Mouse (Mus musculus): ENCODE results near the gene Ablim1.

Gene Ablim1

DNA sequence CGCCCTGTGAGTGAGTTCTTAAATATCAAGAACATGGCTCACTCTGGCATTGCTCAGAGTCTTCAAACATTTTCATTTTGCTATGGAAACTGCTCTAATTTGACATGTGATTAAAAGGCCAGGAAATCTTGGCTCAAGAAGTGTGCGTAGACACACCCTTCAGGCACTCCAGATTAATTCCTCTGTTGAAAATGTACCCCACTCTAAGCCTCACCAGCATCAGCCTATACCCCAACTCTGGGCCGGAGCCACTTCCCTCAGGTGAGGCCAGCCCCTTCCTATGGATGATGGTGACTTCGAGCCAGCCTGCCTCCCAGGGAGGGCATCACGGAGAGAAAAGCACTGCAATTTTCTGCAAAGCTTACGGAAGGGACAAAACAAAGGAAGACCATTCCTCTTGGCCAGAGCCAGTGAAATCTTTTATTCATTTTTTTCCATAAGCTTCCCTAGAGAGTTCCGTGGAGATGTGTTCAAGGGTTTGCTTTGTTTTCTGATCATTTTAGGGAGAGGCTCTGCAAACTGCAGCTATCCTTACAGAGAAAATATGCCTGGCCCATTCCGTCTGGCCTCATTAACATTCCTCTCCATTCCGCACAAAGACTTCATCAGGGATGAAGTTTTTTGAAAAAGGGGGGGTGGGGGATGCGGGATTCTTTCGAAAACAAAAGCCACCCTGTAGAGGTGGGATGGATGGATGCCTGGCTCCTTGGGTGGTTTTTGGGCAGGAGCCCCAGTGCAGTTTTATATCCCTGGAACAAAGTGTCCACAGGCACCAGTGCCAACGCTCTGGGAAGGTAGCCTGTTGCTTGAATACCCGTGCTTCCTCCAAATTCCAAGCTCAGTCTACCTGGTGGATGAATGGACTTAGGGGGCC, 236.7 kb downstream of the Ablim1 start:
- DNase-seq (ENCODE audit: low read depth, low spot score): peak; percentile 39

DNA sequence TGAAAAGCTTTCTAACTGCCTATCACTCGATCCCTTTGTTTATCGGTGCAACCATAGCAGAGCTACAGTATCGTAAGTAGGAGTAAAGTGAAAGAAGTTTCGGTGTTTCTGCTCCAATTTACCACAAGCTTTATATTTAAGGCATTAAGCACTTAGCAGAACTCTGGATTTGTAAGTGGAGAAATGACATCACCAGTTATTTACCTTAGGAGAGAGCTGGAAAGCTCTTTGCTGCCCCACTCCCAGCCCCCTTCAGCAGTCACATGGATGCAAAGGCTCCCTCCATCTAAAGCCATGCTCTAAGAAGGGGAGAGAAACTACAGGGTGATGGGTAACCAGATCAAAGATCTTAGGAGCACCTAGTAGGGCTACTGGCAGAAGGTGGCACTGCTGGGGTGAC, 241.3 kb downstream of the Ablim1 start:
- DNase-seq (ENCODE audit: low read depth, low spot score): no peak

DNA sequence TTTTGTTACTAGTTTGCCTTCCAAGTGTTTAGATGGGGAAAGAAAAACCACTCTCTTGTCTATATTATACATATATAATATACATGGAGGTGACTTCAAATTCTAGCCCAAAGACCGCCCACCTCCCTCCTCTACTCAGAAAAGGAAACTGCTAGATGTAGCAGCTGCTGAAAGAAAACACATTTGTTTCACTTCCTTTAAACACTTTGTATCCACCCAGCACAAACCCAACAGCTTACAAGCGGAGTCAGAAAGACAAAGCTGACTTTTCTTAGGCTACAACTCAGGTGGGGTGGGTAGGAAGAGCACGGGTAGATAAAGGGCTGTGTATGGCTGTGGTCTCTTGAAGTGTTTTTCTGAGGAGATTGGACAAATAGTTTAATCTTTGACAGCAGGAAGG, 242.0 kb downstream of the Ablim1 start:
- DNase-seq (ENCODE audit: low read depth, low spot score): no peak

DNA sequence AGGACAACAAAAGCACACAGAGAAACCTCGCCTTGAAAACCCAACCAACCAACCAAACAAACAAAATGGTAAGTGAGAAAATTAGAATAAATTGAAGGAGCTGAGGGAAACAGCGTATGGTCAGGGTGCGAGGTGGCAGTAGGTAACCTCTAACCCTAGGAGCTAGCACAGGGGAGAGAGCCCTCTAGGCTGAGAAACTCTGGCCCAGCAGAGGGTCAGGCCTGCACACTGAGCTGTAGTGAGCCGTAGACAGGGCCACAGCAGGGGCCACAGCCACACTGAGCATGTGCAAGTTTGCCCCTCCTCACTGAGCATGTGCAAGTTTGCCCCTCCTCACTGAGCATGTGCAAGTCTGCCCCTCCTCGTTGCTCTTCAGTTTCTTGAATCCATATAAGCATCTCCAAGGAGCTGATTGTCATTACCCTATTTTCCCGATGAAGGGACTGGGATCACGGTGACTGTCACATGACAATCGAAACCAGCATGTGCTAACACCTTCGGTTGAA, 247.6 kb downstream of the Ablim1 start:
- no peak for DNase-seq (ENCODE audit: low read depth, low spot score)

DNA sequence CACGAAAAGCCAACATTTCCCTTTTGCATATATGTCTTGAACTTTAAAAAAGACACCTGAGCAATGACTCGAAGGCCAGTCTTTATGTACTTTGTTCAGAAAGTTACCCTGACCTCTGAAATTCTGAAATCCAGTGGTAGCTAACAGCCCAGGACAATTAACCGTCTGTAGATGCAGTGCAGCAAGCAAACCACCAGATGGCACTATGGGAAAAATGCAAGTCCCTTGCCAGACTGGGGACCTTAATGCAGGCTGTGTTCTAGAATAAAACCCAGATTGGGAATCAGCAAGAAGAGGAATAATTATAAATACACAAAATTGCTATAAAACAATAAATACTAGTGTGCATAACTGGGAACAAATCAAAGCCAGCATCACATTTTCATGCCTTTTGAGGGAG, 248.4 kb downstream of the Ablim1 start:
- DNase-seq (ENCODE audit: low read depth, low spot score): peak; percentile 74

DNA sequence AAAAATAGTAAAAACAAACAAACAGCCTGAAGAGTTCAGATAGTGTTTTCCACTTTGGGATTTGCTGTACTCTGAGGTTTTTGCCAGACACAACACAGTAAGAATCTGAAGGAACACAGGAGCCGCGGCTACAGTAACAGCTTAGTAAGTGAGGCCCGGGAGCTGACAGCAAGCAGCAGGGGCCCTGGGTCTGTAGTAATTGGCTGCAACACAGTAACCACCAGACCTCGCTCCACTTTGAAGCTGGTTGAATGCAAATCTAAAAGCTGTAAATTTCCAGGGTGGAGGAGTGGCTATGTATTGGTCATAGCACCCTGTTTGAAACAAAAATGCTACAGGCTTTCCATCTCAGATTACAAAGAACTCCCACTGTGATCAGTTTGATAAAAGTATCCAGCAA, 252.0 kb downstream of the Ablim1 start:
- no peak for DNase-seq (ENCODE audit: low read depth, low spot score)

DNA sequence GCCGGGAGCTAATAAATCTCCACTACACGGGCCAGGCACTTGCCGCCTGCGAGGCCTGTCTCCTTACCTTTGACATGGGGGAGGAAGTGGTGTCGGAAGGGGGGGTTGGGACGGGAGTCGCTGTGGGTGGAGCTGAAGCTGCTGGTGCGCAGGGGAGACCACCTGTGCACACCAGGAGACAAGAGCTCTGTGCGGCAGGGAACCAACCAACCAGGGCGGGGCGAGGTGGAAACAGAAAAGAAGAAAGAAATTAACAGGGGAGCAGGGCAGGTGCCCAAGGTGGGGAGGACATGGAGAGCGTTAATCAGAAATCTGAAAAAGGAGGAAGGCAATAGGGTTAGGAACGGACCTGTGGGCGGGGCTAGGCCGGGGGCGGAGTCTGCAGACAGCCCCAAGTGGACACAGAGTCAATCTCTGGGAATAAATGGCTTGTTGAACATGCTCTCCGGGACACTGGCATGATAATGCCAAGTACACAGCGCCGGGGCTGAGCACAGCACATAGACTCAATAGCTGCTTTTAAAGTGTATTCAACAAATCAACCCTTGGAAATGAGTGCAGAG, 255.6 kb downstream of the Ablim1 start:
- no peak for DNase-seq (ENCODE audit: low read depth, low spot score)

DNA sequence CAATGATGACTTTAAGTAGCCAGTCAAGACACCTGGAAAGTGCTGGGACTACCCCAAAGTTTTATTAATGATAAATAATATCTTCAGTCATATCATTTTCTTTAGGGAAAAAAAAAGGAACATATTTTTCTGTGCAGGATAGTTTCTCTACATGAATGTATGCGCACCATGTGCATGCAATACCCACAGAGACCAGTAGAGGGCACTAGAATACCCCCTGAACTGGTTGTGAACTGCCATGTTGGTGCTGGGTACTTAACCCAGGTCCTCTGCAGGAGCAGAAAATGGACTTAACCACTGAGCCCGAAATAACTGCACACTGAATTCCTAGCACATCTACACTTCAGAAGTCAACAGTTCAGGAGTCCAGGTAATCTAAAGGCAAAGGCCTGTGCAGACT, 257.2 kb downstream of the Ablim1 start:
- no peak for DNase-seq (ENCODE audit: low read depth, low spot score)

DNA sequence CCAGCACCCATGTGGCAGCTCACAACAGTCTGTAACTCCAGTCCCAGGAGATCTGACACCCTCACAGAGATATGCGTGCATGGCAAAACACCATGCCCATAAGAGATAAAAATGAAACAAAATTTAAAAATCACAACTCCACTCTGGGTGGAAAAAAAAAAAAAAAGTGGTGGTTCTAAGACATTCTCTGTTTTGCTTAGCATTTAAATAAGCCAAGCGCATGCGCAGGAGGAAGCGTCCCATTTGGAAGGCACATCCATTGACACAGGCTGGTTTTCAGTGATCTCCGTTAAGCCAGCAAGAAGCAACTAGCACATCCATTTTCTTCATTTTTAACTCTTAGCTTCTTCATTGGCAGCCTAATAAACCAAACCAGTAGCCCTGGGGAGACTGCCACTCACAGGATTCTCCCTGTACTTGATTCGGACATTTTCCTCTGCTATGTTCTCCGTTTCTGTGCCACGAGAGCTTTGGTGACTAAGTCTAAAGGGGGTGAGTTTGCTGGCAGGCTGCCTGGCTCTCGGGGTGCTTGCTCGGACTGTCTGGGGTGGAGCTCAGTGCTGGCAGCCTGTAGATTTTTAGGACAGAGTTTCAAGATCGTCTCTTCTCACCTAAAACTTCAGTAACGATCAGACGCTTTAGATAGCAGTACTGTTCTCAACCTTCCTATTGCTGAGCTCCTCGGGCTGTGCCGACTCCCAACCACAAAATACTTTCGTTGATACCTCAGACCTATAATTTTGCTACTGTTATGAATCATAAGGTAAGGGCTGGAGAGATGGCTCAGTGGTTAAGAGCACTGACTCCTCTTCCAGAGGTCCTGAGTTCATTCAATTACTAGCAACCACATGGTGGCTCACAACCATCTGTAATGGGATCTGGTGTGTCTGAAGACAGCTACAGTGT, 259.3 kb downstream of the Ablim1 start:
- DNase-seq (ENCODE audit: low read depth, low spot score): no peak

DNA sequence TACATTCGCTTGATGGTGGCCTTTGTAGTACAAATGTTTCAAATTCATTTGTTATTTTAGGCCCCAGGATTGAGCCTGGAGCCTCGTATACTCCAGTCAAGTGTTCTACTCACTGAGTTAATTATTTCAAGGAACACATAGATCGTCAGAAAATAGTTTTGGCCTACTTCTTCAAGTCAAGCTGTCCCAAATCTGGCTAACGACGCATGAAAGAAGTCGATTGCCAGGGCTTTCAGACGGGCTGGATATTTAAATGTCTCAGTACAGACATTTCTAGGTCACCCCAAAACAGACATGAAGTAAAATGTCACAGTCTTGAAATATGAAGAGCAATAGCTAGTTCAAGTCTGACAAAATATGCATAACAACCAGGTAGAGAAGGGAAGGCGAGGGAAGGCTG, 261.8 kb downstream of the Ablim1 start:
- no peak for DNase-seq (ENCODE audit: low read depth, low spot score)

DNA sequence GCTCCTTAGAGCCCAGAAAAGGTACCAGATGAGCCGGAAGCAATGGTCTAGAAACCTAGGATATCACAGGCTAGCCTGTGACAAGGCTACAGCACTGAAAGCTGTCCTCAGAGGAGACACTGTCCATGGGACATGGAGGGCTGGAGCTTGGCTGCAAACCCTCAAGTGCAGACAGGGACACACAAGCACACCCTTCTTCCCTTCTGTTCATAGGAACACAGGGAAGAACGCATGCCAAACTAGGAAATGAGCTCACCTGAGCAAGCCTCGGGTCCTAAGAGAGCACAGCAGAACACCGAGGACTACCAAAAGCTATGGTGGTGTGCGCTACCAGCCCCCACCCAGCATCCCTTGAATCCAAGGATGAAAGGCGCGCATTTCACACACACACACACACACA, 262.7 kb downstream of the Ablim1 start:
- no peak for DNase-seq (ENCODE audit: low read depth, low spot score)

DNA sequence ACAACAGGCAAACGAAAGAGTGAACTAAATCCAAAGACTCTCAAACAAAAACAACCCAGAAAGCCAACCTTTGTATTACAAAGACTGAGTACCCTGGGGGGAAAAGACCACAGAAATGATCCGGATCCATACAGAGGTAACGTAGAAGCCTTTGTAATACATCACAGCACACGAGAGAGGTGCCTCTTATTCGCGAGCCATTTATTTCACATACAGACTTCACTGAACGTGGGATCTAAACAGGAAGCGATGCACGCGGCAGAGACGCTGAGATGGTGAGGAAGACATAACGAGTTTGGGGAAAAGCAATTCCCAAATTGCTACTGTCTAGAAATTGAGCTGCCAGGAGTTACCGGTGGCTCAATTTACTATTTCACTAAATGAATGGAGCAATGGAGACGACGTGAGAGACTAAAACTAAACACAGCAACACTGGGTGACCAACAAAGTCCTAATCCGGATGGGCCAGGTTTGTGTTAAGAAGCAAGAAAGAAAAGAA, 265.1 kb downstream of the Ablim1 start:
- DNase-seq (ENCODE audit: low read depth, low spot score): no peak

DNA sequence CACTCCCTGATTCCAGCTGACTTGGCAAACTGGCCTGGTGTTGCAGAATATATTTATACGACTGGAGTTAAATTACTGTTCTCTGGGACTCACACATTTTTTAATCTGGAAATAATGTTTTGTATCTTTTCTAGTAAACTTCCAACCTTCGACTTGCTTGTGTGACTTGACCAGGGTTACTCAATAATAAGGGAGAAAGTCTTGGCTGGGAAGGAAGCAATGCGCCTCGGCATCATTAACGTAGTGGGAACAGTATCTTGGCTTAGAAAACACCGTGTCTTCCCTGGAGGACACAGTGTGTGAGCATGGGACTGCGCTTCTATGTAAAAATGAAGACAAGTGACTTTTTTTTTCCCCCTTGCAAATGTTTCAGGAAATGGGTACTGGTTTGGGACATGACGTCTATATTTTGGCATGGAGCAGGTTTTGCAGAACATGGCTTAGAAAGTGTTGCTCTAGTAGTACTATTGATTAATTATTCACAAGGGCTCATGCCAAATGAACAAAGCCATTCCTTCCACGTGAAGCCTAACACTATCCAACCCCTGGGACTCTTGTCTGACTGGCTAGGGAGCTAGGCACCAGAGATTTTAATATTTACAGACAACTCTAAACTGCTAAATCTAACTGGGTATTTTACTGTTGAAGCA, 266.9 kb downstream of the Ablim1 start:
- DNase-seq (ENCODE audit: low read depth, low spot score): no peak

DNA sequence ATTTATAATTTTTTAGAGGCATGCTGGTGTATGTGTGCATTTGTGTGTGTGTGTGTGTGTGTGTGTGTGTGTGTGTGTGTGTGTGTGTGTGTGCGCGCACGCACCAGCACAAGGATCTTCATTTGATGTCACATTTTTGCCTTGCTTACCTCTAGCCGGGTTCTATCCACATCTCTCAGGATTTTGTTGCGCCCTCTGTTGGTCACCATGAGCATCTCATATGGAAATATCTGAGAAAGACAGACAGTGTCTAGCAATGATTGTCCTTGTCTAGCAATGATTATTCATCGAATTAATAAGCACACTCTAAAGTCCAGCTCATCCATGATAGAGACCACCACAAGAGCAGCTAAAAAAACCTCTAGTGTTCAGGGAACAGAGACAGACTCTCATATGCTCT, 275.5 kb downstream of the Ablim1 start:
- DNase-seq (ENCODE audit: low read depth, low spot score): peak; percentile 63

DNA sequence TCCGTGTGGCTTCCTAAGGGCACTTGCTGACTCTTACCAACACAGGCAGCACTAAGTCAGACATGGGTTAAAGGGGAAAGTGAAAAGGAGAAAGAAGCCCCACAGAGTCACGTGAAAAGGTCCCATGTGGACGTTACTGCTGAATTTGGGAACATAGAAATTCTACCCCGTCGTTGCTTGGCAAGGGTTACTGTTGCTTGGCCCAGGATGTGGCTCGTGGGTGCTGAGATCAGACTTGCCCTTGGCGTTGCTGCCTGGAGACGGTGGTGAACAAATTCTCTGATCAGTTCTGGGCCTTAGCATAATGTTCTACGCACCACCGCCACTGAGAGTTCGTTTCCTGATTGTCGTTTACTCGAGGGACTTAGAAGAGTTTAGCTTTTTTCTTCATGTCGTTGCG, 277.9 kb downstream of the Ablim1 start:
- DNase-seq (ENCODE audit: low read depth, low spot score): no peak

DNA sequence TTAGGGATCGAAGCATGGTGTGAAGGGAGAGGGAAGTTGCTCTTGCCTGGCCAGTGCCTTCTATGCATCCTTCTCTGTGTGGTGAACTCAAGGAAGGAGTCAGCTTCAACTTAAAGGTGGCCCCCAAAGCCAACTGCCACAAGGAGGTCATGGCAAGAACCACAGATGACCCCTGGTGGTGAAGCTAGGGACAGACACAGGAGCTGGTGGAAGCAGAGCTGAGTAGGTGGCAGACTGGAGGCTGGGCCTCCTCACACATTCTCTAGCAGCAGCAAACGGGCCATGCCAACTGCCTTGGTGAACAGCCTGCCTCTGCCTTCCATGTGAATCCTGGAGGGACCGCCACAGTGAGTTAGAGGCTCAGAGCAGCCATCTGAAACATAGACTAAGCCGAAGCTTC, 283.1 kb downstream of the Ablim1 start:
- DNase-seq (ENCODE audit: low read depth, low spot score): peak; percentile 64

DNA sequence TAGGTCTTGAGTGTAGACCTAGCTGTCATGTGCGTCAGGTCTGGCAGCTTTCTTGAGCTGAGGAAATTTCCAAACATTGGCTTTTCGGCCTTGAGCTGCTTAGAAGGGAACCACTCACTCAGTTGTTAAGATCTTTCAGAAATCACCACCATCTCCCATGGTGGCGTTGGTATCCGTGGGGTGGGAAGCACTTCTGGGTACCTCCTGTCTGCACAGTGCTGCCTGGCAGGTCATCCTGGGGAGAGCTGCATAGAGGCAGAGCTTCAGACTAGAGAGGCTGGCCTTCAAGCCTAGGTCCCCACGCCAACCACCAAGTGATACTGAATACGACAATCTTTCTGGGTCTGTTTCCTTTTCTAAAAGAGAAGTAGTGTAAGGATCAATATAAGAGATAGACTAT, 285.3 kb downstream of the Ablim1 start:
- DNase-seq (ENCODE audit: low read depth, low spot score): no peak

DNA sequence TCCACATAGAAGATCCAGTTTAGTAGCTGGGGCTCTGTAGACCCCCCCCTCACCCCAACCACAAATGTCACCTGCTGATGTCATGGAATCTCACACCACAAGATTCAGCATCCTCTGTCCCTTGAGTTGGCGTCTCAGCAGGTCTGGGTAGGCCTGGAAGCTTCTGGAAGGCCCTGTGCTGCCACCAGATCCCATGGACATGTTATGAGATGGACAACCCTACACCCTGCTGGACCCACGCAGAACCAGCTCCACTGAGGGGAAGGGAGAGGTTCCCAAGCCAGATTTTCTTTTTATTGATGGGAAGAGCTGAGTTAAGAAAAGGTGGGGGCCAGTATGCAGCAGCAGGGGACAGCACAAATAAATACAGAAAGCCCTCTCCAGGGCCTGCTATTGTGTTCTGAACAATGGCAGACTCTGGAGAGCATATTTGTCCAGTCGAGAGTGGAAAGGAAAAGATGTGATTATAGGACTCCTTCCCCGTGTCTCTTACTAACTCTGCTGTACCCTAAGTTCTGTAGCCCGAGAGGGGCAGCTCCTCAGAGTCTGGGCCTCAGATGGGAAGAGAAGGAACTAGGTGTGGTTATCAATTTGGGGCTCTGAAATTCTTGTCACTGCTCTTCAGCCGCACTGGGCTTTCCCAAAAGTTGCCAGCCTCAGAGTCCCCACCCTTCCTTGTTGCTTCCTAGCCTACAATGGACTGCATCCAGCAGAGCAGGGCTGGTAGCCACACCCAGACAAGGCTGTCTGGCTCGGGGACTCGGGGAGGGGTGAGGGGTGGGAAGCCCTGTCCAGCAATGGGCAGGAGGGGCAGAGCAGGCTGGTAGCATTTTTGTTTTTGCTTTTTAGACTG, 286.2 kb downstream of the Ablim1 start:
- no peak for DNase-seq (ENCODE audit: low read depth, low spot score)

DNA sequence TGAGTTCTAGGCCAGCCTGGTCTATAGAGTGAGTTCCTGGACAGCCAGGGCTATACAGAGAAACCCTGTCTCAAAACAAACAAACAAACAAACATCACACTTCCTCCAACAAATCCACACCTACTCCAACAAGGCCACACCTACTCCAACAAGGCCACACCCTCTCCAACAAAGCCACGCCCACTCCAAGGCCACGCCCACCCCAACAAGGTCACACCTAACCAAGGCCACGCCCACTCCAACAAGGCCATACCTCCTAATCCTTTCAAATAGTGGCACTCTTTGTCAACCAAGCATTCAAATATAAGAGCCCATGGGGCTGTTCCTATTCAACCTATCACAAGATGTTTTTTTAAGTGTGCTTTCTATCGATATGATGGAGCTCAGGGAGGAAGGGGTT, 288.2 kb downstream of the Ablim1 start:
- DNase-seq (ENCODE audit: low read depth, low spot score): no peak

DNA sequence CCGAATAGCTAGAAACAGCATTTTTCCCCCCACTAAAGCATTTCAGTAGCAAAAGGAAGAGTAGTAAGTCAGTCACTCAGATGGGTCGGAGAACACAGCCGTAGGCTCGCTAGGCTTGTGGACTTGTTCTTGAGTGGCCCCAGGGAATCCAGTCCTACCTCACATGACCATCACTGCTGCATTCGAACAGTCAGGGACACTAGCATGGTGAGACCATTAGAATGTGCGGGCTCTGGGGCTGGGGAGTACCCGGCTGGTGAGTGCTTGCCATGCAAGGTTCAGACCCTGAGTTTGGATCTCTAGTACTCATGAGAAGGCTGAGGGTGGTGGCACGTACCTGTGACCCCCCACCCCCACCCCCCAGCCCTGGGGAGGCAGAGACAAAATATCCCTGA, 296.9 kb downstream of the Ablim1 start:
- DNase-seq (ENCODE audit: low read depth, low spot score): no peak
